Mouse (Mus musculus) CH12.LX (cell line): ENCODE measurements around the gene Pnpo. TPM values are rescaled to one million over a fixed set of nuclear protein-coding genes. Genes with fewer than 3 reads are reported as not detected.

Experiments
- DNase-seq: peaks from one replicate; pipeline ENCODE4 v3.0.0-alpha.2; 2013; ENCODE audit errors: extremely low read depth
- H3K27ac ChIP-seq: 2 replicates; pipeline ENCODE4 v1.5.1; 2012; ENCODE audit warnings: low read depth, mild to moderate bottlenecking, control low read depth, moderate library complexity; ENCODE audit not compliant: insufficient read depth
- H3K27me3 ChIP-seq: replicated peaks from 2 replicates; pipeline ENCODE3; 2012; ENCODE audit warnings: inconsistent platforms
- H3K36me3 ChIP-seq, 2 experiments: replicated peaks in 1 of 2; 2 replicates each; pipeline versions ENCODE3 to v1.6.1; 2012; ENCODE audit warnings: inconsistent platforms in 1 of 2, low read length in 1 of 2, mild to moderate bottlenecking in 1 of 2, mixed read lengths in 1 of 2, moderate library complexity in 1 of 2; ENCODE audit not compliant: control insufficient read depth in 1 of 2, insufficient read depth in 1 of 2
- H3K4me1 ChIP-seq, 2 experiments: 2 replicates each; pipeline ENCODE4 v1.6.1; 2012; ENCODE audit warnings: inconsistent platforms in 1 of 2, moderate library complexity in 1 of 2; ENCODE audit not compliant: insufficient read depth in 2 of 2, control insufficient read depth in 1 of 2
- H3K4me2 ChIP-seq: 2 replicates; pipeline ENCODE4 v1.6.1; 2012; ENCODE audit warnings: low read depth, mild to moderate bottlenecking, control low read depth; ENCODE audit not compliant: poor library complexity, insufficient read depth, severe bottlenecking
- H3K4me3 ChIP-seq, 3 experiments: fragments of 150-350 bp in 1 of 3; sonication (generic) in 1 of 3; replicated peaks in 1 of 3; 2 replicates each; pipeline versions ENCODE3 to v1.5.1; 2011 to 2012; ENCODE audit warnings: low read depth in 2 of 3, low read length in 2 of 3, mild to moderate bottlenecking in 2 of 3, moderate library complexity in 2 of 3, control low read depth in 1 of 3, improper control_type of control experiment in 1 of 3, inconsistent platforms in 1 of 3, mixed read lengths in 1 of 3; ENCODE audit not compliant: poor library complexity in 1 of 3
- H3K79me2 ChIP-seq: replicated peaks from 2 replicates; pipeline ENCODE4 v1.6.1; 2012; ENCODE audit warnings: mild to moderate bottlenecking, moderate library complexity; ENCODE audit not compliant: control insufficient read depth, poor library complexity, insufficient read depth, severe bottlenecking; ENCODE audit errors: extremely low read depth
- H3K9ac ChIP-seq: 2 replicates; pipeline ENCODE4 v1.6.1; 2012; ENCODE audit warnings: low read depth, mild to moderate bottlenecking, control low read depth, moderate library complexity; ENCODE audit not compliant: insufficient read depth
- H3K9me3 ChIP-seq: replicated peaks from 2 replicates; pipeline ENCODE3; 2012; ENCODE audit warnings: low read length, inconsistent platforms, mixed read lengths
- BHLHE40 ChIP-seq: IDR thresholded peaks from 2 replicates; pipeline ENCODE4 v1.6.1; 2011; ENCODE audit warnings: mild to moderate bottlenecking, low read depth, low read length, improper control_type of control experiment
- CHD1 ChIP-seq: IDR thresholded peaks from 2 replicates; pipeline ENCODE4 v1.6.1; 2012; ENCODE audit warnings: low read depth, low read length, improper control_type of control experiment, inconsistent platforms
- CHD2 ChIP-seq: IDR thresholded peaks from 2 replicates; pipeline ENCODE4 v1.6.1; 2011; ENCODE audit warnings: low read length, improper control_type of control experiment
- CTCF ChIP-seq, 2 experiments: IDR thresholded peaks in 1 of 2; conservative IDR thresholded peaks in 1 of 2; 2 replicates each; pipeline ENCODE4 v1.5.1; 2011 to 2012; ENCODE audit warnings: low read depth in 2 of 2, low read length in 2 of 2, improper control_type of control experiment in 1 of 2, inconsistent platforms in 1 of 2, mild to moderate bottlenecking in 1 of 2, moderate library complexity in 1 of 2
- E2F4 ChIP-seq: IDR thresholded peaks from 2 replicates; pipeline ENCODE4 v1.6.1; 2011; ENCODE audit warnings: low read depth, low read length, improper control_type of control experiment; ENCODE audit not compliant: insufficient replicate concordance
- ELF1 ChIP-seq: IDR thresholded peaks from 2 replicates; pipeline ENCODE4 v1.6.1; 2014; ENCODE audit warnings: low read depth, mild to moderate bottlenecking, inconsistent platforms, low read length, improper control_type of control experiment
- EP300 ChIP-seq: IDR thresholded peaks from 2 replicates; pipeline ENCODE4 v1.6.1; 2011; ENCODE audit warnings: low read length, improper control_type of control experiment
- ETS1 ChIP-seq: conservative IDR thresholded peaks from 2 replicates; pipeline ENCODE4 v1.6.1; 2012; ENCODE audit warnings: low read depth, mild to moderate bottlenecking, inconsistent platforms, low read length, improper control_type of control experiment, moderate library complexity
- GABPA ChIP-seq: IDR thresholded peaks from 2 replicates; pipeline ENCODE4 v1.6.1; 2012; ENCODE audit warnings: low read depth, low read length, improper control_type of control experiment, inconsistent platforms; ENCODE audit not compliant: insufficient replicate concordance
- HCFC1 ChIP-seq: IDR thresholded peaks from 2 replicates; pipeline ENCODE4 v1.6.1; 2012; ENCODE audit warnings: low read depth, mild to moderate bottlenecking, inconsistent platforms, low read length, improper control_type of control experiment
- IRF4 ChIP-seq: IDR thresholded peaks from 2 replicates; pipeline ENCODE4 v1.6.1; 2014; ENCODE audit warnings: low read depth, mild to moderate bottlenecking, inconsistent platforms, low read length, improper control_type of control experiment
- JUN ChIP-seq: IDR thresholded peaks from 2 replicates; pipeline ENCODE4 v1.6.1; 2011; ENCODE audit warnings: low read depth, mild to moderate bottlenecking, low read length, improper control_type of control experiment, moderate library complexity; ENCODE audit not compliant: insufficient read depth
- JUND ChIP-seq: conservative IDR thresholded peaks from 2 replicates; pipeline ENCODE4 v1.6.1; 2011; ENCODE audit warnings: low read depth, low read length, improper control_type of control experiment
- KAT2A ChIP-seq: IDR thresholded peaks from 2 replicates; pipeline ENCODE4 v1.6.1; 2012; ENCODE audit warnings: low read length, improper control_type of control experiment, inconsistent platforms; ENCODE audit not compliant: insufficient replicate concordance
- MAFK ChIP-seq: IDR thresholded peaks from 2 replicates; pipeline ENCODE4 v1.6.1; 2011; ENCODE audit warnings: low read length, improper control_type of control experiment; ENCODE audit not compliant: insufficient replicate concordance
- MAX ChIP-seq: IDR thresholded peaks from 2 replicates; pipeline ENCODE4 v1.6.1; 2011; ENCODE audit warnings: low read length, improper control_type of control experiment
- MAZ ChIP-seq: IDR thresholded peaks from 2 replicates; pipeline ENCODE4 v1.6.1; 2012; ENCODE audit warnings: low read depth, mild to moderate bottlenecking, inconsistent platforms, low read length, improper control_type of control experiment, moderate library complexity
- MEF2A ChIP-seq: IDR thresholded peaks from 2 replicates; pipeline ENCODE4 v1.6.1; 2014; ENCODE audit warnings: low read depth, mild to moderate bottlenecking, inconsistent platforms, low read length, improper control_type of control experiment, borderline replicate concordance
- MXI1 ChIP-seq: IDR thresholded peaks from 2 replicates; pipeline ENCODE4 v1.6.1; 2011; ENCODE audit warnings: mild to moderate bottlenecking, low read depth, low read length, improper control_type of control experiment
- MYC ChIP-seq: IDR thresholded peaks from 2 replicates; pipeline ENCODE4 v1.6.1; 2011; ENCODE audit warnings: low read depth, mild to moderate bottlenecking, improper control_type of control experiment, low read length
- NELFE ChIP-seq: IDR thresholded peaks from 2 replicates; pipeline ENCODE4 v1.6.1; 2011; ENCODE audit warnings: low read depth, low read length, improper control_type of control experiment
- NRF1 ChIP-seq: IDR thresholded peaks from 2 replicates; pipeline ENCODE4 v1.6.1; 2014; ENCODE audit warnings: low read depth, mild to moderate bottlenecking, inconsistent platforms, low read length, improper control_type of control experiment, moderate library complexity
- PAX5 ChIP-seq: IDR thresholded peaks from 2 replicates; pipeline ENCODE4 v1.6.1; 2012; ENCODE audit warnings: low read length, inconsistent platforms, mixed read lengths
- POLR2A ChIP-seq: IDR thresholded peaks from 2 replicates; pipeline ENCODE4 v1.6.1; 2011; ENCODE audit warnings: low read depth, mild to moderate bottlenecking, improper control_type of control experiment, low read length
- POLR2AphosphoS2 ChIP-seq: IDR thresholded peaks from 2 replicates; pipeline ENCODE4 v1.6.1; 2011; ENCODE audit warnings: low read depth, low read length, improper control_type of control experiment
- RAD21 ChIP-seq: IDR thresholded peaks from 2 replicates; pipeline ENCODE4 v1.6.1; 2011; ENCODE audit warnings: low read depth, mild to moderate bottlenecking, low read length, improper control_type of control experiment, moderate library complexity
- RCOR1 ChIP-seq: conservative IDR thresholded peaks from 2 replicates; pipeline ENCODE4 v1.6.1; 2012; ENCODE audit warnings: low read depth, mild to moderate bottlenecking, inconsistent platforms, low read length, improper control_type of control experiment
- SIN3A ChIP-seq: IDR thresholded peaks from 2 replicates; pipeline ENCODE4 v1.6.1; 2012; ENCODE audit warnings: low read length, improper control_type of control experiment, inconsistent platforms
- SMC3 ChIP-seq: IDR thresholded peaks from 2 replicates; pipeline ENCODE4 v1.6.1; 2011; ENCODE audit warnings: low read depth, low read length, improper control_type of control experiment
- TBP ChIP-seq: conservative IDR thresholded peaks from 2 replicates; pipeline ENCODE4 v1.6.1; 2011; ENCODE audit warnings: low read depth, low read length, improper control_type of control experiment
- TCF12 ChIP-seq: IDR thresholded peaks from 2 replicates; pipeline ENCODE4 v1.6.1; 2014; ENCODE audit warnings: low read depth, mild to moderate bottlenecking, inconsistent platforms, low read length, improper control_type of control experiment
- UBTF ChIP-seq: IDR thresholded peaks from 2 replicates; pipeline ENCODE4 v1.6.1; 2012; ENCODE audit warnings: low read depth, mild to moderate bottlenecking, inconsistent platforms, low read length, improper control_type of control experiment, moderate library complexity
- USF1 ChIP-seq: IDR thresholded peaks from 2 replicates; pipeline ENCODE4 v1.6.1; 2014; ENCODE audit warnings: low read depth, mild to moderate bottlenecking, inconsistent platforms, low read length, improper control_type of control experiment
- USF2 ChIP-seq: conservative IDR thresholded peaks from 2 replicates; pipeline ENCODE4 v1.6.1; 2011; ENCODE audit warnings: low read depth, low read length, improper control_type of control experiment
- ZC3H11A ChIP-seq: IDR thresholded peaks from 2 replicates; pipeline ENCODE4 v1.6.1; 2012; ENCODE audit warnings: low read depth, mild to moderate bottlenecking, inconsistent platforms, low read length, improper control_type of control experiment
- ZKSCAN1 ChIP-seq: IDR thresholded peaks from 2 replicates; pipeline ENCODE4 v1.6.1; 2012; ENCODE audit warnings: low read depth, inconsistent platforms, low read length, improper control_type of control experiment, borderline replicate concordance
- ZMIZ1 ChIP-seq: IDR thresholded peaks from 2 replicates; pipeline ENCODE4 v1.6.1; 2012; ENCODE audit warnings: low read depth, mild to moderate bottlenecking, inconsistent platforms, low read length, improper control_type of control experiment
- ZNF384 ChIP-seq: IDR thresholded peaks from 2 replicates; pipeline ENCODE4 v1.6.1; 2012; ENCODE audit warnings: low read depth, low read length, improper control_type of control experiment, inconsistent platforms
- dilution Hi-C: fragments of 300-500 bp; cut with MboI; formaldehyde crosslinking; loops from 2 replicates; pipeline ENCODE4 v1.14.3; 2020; ENCODE audit warnings: low sequenced_read_pairs; ENCODE audit not compliant: extremely low pct_unique_long_range_greater_than_20kb, extremely low pct_ligation_motif_present
- in situ Hi-C: fragments of 300-500 bp; cut with MboI; formaldehyde crosslinking; loops from 3 replicates; pipeline ENCODE4 v1.14.3; 2019; ENCODE audit warnings: low sequenced_read_pairs, low pct_ligation_motif_present, low pct_unique_long_range_greater_than_20kb, mixed read lengths
- polyA plus RNA-seq: library from polyadenylated mRNA; unstranded; fragments of >175 nt; gene quantifications from 2 replicates; pipeline ENCODE4 v1.2.1, GENCODE M21; 2012; ENCODE audit warnings: low read depth; ENCODE audit not compliant: insufficient read length
- total RNA-seq, 2 experiments: library from RNA; depleted of rRNA; stranded (reverse); fragments of 300-350 nt in 1 of 2; fragments of >200 nt in 1 of 2; gene quantifications; 2 replicates each; pipeline ENCODE4 v1.2.3; 2012 to 2014

Gene Pnpo
- total and polyA plus RNA-seq, 3 experiments, result 36.3 to 54.3 (median 38.5) TPM

GRCm38 (mm10) chr11:96987873-96988655 is 44.3 kb upstream of the Pnpo start:
- in situ Hi-C loops (loop anchor here (5.0 kb wide), 1 partner anchor 34 kb away; no protein-coding TSS in a partner anchor), dilution Hi-C loops (no loop called here)
- Histone ChIP-seq H3K9me3 (no peaks in the 10 kb centered on the region), H3K27me3 (no peaks in the 10 kb centered on the region), H3K79me2 (no peaks in the 10 kb centered on the region), H3K27ac (peak overlapping the region; percentile 61)
- peak; percentile 89 for DNase-seq
- no peak for TF ChIP-seq CTCF (conservative IDR thresholded peaks at IDR 0.05 in 1 of 2, IDR thresholded peaks at IDR 0.05 in 1 of 2; ENCODE audit: low read depth in 2 of 2, low read length in 2 of 2)
- TF ChIP-seq POLR2AphosphoS2, result 0 out of 2 replicates have a peak, but pooled peaks have one; percentile 65
- peak; percentile 76 for TF ChIP-seq NELFE
- TF ChIP-seq KAT2A, result peak; percentile 51; the same call in 1 of the 2 replicates
- TF ChIP-seq BHLHE40, result peak; percentile 95
- TF ChIP-seq TCF12, result peak; percentile 83
- TF ChIP-seq MEF2A, result peak; percentile 70; the same call in 1 of the 2 replicates
- TF ChIP-seq GABPA, result no peak
- TF ChIP-seq HCFC1, result peak; percentile 71
- TF ChIP-seq USF2, result peak; percentile 92
- peak; percentile 94; the same call in 1 of the 2 replicates for TF ChIP-seq SIN3A
- peak; percentile 60 for TF ChIP-seq IRF4
- TF ChIP-seq CHD2, result peak; percentile 89
- peak; percentile 80 for TF ChIP-seq POLR2A
- peak; percentile 39; the same call in 1 of the 2 replicates for TF ChIP-seq TBP
- TF ChIP-seq MAFK, result peak; percentile 75; the same call in 1 of the 2 replicates
- 0 out of 2 replicates have a peak, but pooled peaks have one; percentile 32 for TF ChIP-seq UBTF
- no peak for TF ChIP-seq ZMIZ1
- TF ChIP-seq MAX, result peak; percentile 94
- TF ChIP-seq EP300, result 0 out of 2 replicates have a peak, but pooled peaks have one; percentile 22
- TF ChIP-seq CHD1, result no peak
- no peak for TF ChIP-seq E2F4
- peak; percentile 82 for TF ChIP-seq ELF1
- TF ChIP-seq ETS1, result peak; percentile 89
- peak; percentile 52 for TF ChIP-seq ZNF384
- peak; percentile 91 for TF ChIP-seq USF1
- TF ChIP-seq MYC, result peak; percentile 71; the same call in 1 of the 2 replicates
- peak; percentile 89 for TF ChIP-seq MXI1
- no peak for TF ChIP-seq ZC3H11A
- TF ChIP-seq PAX5, result no peak
- TF ChIP-seq JUND, result no peak
- peak; percentile 34; the same call in 1 of the 2 replicates for TF ChIP-seq NRF1
- TF ChIP-seq JUN, result no peak
- TF ChIP-seq ZKSCAN1, result no peak
- peak; percentile 61; the same call in 1 of the 2 replicates for TF ChIP-seq MAZ
- no peak; the same call in 1 of the 2 replicates for TF ChIP-seq RAD21
- TF ChIP-seq RCOR1, result peak; percentile 62; the same call in 1 of the 2 replicates
- TF ChIP-seq SMC3, result no peak
- TF ChIP-seq, all 38 proteins: peak for 26
- peak overlapping the region; percentile 35 to 50 (median 47) for H3K4me3 ChIP-seq
- peaks cover 0 to 6% of the 10 kb centered on the region in 2 experiments for H3K36me3 ChIP-seq
- H3K4me2 ChIP-seq, result peak overlapping the region; percentile 56
- H3K4me1 ChIP-seq, result peaks cover 50 to 95% of the 10 kb centered on the region in 2 experiments
- peak overlapping the region; percentile 30 for H3K9ac ChIP-seq
